Mouse (Mus musculus) frontal cortex, postnatal 10 days (tissue): ENCODE data around the gene Fuom.
A peak's percentile ranks its signal among the peaks of the same experiment; 100 is the strongest.

Source experiments
- DNase-seq, 2 experiments: peaks; one replicate each; pipeline ENCODE4 v3.0.0; 2022; ENCODE audit warnings: low spot score in 2 of 2, mixed read lengths in 1 of 2

Gene Fuom

DNA sequence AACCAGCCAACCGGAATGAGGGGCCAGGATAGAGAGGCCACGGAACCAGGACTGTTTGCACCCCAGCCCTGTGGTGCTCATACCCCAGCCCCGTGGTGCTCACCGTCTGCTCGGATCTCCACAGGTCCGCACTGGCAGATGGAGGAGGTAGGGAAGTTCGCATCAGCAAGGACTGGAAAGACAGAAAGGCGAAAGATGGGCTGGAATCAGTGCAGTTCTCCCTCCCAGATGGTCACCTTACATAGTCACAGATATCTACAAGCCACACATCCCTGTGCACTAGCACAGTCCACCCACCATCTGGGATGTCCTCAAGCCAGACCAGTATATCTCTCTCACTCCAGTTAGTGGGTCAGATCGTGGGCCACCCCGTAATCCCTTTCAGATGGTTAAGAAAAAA, 743 bp downstream of the Fuom start:
- DNase-seq, result no peak

GRCm38 (mm10) chr7:140098466-140098865, 3.8 kb downstream of the Fuom start:
- DNase-seq, result no peak

DNA sequence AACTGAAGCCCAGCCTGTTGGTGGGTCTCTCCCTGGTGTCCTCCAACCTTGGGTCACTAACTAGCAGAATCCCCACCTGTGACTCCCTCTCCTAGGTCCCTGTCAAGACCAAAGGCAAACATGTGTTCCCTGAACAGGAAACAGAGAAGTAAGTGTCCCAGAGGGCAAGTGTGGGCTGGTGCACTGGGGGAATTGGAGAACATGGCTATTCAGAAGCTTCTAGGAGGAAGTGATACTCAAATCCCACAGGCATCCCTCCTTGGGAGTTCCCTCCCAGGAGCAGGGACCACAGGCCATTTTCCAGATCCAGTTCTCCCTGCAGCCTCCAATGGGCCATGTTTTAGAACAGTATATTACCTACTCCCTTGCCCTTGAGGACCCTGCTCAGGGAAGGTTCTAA, 6.2 kb downstream of the Fuom start:
- no peak for DNase-seq

DNA sequence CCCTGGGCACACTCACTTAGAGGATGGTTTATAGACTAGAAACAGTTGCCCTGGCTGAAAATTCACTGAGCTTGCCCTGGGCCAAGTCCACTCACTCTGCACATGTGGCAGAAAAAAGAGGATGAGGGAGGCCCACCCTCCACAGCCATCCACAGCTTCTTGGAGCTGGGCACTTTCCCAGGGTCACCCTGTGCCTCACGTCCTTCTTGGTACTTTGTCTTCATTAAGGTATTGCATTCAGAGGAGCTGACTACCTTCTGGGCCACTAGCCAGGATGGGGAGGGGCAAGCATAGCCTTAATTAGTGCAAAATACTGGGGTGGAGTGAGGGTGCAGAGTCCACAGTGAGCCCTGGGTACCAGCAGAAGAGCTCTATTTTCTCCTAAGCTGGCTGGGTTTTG, 6.7 kb downstream of the Fuom start:
- no peak for DNase-seq

- no peak for DNase-seq
Measured at GRCm38 (mm10) chr7:140094954-140095353, 7.3 kb downstream of the Fuom start.

- DNase-seq, result no peak
Measured at GRCm38 (mm10) chr7:140092924-140093528, 9.2 kb downstream of the Fuom start, which contains the start of gene Prap1. Gene Prap1, plus strand, starts transcription at chr7:140093395.

GRCm38 (mm10) chr7:140090601-140091000, 11.6 kb downstream of the Fuom start:
- no peak for DNase-seq

GRCm38 (mm10) chr7:140082242-140082678, 20.0 kb downstream of the Fuom start, which contains the start of gene Caly:
Gene Caly, minus strand, starts transcription at chr7:140082548.
- DNase-seq, result peak; percentile 88 to 93

GRCm38 (mm10) chr7:140081408-140082241, 20.6 kb downstream of the Fuom start:
- peak; percentile 31 to 41 for DNase-seq

GRCm38 (mm10) chr7:140080503-140081156, 21.6 kb downstream of the Fuom start:
- peak; percentile 83 to 87 for DNase-seq

DNA sequence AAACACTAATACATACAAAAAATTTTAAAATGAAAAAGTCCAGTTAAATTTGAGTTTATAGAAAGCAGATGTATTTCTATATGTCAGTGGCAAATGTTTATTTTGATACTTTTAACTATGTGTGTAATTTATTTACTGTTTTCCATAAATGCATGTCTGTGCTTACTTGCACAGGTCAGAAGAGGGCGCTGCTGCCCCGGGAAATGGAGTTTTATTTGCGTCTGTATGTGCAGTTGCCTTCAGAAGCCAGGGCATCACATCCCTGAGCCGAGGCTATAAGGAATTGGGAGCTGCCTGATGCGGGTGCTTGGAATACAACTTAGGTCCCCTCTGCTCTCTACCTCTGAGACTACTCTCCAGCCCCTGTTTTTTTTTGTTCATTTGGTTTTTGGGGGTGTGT, 23.5 kb downstream of the Fuom start:
- peak in 1 of 2 experiments; percentile 70 for DNase-seq

DNA sequence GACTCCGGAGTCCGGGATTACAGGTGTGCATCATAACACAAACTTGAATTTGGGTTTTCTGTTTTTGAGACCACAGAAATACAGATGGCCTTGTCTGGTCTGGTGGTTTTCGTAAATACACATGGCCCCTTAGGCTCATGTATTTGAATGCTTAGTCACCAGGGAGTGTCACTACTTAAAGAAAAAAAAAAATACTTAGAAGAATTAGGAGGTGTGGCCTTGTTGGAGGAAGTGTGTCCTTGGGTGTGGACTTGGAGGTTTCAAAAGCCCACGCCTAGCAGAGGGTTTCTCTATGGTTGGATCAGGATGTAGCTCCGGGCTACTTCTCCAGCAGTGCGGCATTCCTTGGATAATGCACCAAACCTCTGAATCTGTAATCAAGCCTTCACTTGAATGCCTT, 24.5 kb downstream of the Fuom start:
- DNase-seq, result no peak

GRCm38 (mm10) chr7:140070042-140070711, 32.1 kb downstream of the Fuom start:
- DNase-seq, result no peak

DNA sequence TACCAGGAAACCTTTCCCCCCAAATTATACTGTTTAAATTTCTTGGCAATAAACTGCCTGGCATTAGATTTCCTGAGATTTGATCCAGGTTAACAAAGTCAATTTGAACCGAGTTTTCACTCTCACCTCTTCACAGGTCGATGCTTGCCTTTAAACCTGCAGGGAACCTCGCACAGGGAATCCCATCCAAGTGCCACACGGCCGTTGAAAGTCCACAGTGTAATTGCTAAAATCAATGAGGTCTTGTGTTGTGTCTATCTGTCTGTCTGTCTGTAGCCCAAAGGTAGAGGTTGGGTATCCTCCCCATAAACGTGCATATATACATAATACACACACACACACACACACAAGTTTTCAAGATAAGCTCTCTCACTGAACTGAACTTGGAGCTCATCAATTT, 34.8 kb downstream of the Fuom start:
- DNase-seq, result no peak

DNA sequence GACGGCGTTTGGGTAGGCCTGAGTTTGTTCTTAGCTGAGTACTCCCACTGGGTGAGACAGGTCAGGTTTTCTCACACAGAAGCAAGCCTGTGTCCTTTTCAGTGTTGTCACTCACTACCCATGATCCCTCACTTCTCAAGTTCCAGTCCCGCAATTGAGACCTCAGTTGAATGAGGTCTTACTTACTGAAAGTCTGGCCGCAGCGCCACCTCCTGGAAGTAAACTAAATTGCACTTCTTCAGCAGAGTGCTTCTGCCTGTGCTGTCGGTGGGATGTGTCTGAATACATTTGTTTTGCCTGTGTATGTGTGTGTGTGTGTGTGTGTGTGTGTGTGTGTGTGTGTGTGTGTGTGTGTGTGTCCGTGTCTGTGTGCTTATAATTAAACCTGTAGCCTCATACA, 39.1 kb downstream of the Fuom start:
- DNase-seq, result peak; percentile 59 to 70

GRCm38 (mm10) chr7:140062307-140062706, 39.9 kb downstream of the Fuom start:
- peak in 1 of 2 experiments; percentile 30 for DNase-seq

DNA sequence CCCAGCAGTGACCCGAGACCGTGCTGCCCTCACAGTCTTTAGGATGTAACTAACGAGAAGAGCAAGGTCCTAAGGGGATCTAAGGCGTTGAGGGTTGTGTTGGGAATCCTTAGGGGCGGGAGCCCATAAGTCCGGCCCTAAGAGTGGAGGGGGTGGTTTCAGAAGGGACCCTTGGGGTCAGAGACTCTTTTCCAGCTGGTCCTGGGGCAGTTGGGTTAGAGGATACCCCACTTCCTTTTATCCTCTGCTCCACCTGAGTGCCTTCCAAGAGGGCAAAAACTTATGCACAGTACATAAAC, 40.5 kb downstream of the Fuom start:
- DNase-seq, result no peak

- no peak for DNase-seq
Measured at GRCm38 (mm10) chr7:140060936-140061831, 41.1 kb downstream of the Fuom start.

DNA sequence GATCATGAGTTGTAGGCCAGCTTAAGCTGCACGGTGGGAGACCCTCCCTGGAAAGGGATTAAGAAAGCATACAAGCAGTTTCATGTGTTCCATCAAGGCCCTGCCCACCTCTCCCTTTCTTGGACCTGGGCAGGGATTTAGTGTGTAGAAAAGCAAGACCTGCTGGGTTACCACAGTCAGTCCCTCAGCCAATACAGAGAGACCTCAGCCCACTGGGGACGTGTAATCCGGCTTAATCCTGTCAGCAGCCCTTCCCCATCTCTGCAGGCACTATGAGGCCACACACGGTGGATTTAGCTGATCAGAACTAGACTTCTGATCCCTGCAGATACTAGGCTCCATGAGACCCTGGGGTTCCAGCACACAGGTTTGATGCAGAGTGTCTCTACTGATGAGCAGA, 42.6 kb downstream of the Fuom start:
- DNase-seq, result no peak

DNA sequence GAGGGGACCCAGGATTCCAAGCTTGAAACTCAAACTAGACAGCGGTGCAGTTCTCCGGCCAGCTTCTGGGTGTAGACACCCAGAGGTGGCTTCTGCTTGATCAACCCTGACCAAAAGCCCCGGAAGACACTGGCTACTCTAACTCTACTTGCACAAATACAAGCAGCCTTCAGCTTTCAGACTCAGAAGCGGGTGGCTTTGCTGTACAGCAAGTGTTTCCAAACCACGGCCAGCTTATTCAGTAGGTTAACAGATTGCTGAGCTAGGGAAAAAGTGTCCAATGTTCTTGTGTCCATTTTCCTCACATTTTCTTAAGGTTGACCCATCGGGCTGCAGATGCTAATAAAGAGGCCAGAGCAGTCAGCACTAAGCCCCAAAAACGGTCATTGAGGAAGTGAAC, 43.7 kb downstream of the Fuom start:
- no peak for DNase-seq
